Mouse (Mus musculus) cerebellum, postnatal 10 days (tissue): ENCODE results near the gene Pld5.
"Not testable (repeated sequence)": the region's sequence is repeated elsewhere in the genome, so short reads cannot be mapped to it uniquely, and the experiment has no call there.

Experiments used
- DNase-seq, 2 experiments: peaks; one replicate each; pipeline ENCODE4 v3.0.0; 2021; ENCODE audit warnings: mixed read lengths in 2 of 2

Gene Pld5

DNA sequence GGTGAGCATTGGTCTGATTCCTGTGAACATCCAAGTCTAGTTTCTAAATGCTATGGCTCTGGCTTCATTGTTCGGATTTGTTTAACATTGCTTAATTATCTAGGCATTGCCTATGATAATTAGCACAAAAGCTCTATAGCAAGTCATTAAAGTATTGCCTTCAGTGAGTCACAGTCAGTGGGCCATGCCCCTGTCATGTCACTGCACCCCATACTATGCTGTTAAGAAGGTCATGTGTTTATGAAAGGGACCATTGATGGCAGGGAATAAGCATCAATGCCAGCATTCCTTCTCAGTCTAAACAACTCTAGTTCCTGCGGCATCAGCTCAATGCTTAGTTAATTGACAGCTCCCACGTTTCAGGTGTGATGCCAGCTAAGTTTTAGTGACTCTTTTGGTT, 239.1 kb downstream of the Pld5 start:
- no peak for DNase-seq

DNA sequence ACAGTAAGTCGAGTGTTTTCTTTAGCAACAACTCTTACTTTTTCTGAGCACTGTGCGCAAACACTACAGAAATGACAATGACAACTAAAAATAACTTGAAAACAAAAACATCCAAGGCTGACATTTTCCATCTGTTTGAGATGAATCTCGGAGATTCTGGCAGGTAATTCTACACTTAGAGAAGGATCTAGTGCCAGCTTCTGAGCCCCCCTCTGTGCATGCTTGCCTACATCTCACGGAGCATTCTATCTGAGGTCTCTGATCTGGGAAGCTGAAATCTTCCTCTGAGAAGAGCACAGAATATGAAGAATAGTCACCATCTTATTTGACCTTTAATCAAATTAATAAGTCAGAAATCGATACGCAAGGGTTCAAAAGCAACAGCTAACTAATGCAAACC, 240.4 kb downstream of the Pld5 start:
- peak; percentile 47 to 48 for DNase-seq

DNA sequence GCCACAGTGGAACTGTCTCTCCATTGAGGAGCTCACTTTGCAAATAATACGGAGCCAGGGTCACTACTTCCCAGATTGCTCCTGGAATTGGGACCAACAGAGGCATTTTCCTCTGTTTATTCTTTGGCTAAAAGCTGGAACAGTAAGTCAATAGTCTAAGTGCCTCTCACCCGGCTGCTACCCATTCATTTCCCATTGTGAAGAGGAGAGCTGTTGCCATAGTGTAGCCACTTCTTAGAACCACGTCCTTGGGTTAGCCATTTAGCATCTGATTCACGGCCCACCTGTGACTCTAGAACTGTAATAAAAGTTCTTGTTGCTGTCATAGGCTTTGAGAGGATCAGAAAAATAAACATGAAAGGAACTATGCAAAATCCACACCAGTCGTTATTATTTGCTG, 241.4 kb downstream of the Pld5 start:
- DNase-seq, result no peak

DNA sequence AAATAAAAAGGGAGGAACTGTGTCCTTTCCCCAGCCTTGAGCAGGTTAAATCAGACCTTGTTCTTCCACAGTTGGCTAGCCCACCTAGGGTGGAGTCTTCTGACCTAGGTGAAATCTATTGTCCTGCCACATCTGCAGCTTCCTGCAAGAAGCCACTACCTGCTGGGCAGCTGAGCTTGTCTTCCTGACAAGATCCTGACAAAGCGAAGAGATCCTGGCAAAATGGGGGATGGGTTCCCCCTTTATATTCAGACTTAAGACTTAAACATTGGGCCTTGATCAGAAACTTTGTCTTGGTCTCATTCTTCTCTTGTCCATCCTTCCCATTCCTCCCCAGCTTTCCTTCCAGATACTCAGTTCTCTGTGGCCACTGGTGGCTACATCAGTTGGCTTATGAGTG, 246.0 kb downstream of the Pld5 start:
- no peak for DNase-seq

DNA sequence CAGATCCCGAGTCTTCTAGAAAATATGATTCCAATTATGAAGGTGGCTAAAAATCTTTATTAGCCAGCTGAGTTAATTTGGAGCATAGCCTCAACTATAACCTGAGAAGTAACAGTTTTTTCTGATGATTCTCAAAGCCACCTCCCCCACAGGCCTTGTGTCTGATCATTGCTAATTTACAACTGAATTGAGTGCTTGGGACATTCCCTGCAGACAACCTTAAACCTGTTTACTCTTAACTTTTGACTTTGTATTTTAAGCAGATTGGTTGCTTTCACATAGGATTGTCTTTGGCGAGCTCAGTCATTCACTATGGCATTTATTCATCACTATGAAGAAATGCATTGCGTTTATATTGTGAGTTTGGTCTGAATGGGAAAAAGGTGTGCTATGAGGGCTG, 246.7 kb downstream of the Pld5 start:
- DNase-seq, result no peak

DNA sequence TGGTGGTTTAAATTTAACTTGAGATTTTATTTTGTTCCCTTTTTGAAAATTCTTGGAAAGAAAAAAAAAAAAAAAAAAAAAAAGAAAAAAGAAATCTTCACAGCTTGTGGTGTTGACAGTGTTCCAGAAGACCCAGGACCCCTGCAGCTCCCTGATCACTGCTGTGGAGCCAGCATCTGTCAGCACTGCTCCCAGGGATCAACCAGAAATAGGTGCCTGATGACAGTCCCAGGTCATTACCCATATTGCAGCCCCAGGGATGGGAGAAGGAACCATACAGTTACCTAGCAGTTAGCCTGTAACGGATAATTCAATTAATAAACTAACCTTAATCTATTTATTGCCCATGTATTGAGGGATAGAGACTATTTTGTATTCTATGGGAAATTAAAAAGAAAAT, 250.6 kb downstream of the Pld5 start:
- DNase-seq, result peak; percentile 78 to 83

DNA sequence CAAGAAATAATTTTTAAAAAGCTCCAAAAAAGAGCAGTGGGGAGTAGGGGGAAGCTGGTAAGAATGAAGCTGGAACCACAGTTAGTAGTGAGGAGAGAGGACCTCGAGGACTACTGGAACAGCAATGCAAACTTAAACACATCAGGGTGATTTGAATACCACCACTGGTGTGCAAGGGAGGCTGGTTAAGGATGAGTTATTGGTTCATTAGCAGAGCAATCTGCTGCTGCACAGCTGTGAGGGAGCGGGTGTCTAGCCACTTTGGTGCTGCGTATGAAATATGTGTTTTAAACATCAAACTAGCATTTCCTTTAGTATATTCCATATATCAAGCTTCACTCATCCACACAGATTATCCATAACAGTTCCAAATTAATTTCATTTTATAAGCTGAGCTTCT, 256.6 kb downstream of the Pld5 start:
- DNase-seq, result no peak

DNA sequence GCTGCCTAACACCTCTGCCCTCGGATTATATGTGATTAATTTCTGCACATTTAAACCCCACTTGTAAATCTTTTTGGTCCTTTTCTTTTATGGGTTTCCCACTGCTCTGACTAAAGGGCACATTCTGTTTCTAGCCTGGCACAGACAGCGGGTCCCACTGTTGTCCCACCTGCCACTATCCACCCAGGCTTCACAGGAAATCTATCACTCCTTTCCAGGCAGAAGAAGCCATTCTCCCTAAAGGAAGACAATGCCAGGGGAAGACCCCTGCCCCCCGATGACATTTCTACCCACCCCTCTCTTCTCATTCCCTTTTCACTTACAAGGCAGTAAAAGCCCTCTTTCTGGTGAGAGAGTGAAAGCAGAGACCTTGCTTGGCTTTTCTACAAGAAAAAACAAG, 259.0 kb downstream of the Pld5 start:
- DNase-seq, result peak; percentile 58 to 67

DNA sequence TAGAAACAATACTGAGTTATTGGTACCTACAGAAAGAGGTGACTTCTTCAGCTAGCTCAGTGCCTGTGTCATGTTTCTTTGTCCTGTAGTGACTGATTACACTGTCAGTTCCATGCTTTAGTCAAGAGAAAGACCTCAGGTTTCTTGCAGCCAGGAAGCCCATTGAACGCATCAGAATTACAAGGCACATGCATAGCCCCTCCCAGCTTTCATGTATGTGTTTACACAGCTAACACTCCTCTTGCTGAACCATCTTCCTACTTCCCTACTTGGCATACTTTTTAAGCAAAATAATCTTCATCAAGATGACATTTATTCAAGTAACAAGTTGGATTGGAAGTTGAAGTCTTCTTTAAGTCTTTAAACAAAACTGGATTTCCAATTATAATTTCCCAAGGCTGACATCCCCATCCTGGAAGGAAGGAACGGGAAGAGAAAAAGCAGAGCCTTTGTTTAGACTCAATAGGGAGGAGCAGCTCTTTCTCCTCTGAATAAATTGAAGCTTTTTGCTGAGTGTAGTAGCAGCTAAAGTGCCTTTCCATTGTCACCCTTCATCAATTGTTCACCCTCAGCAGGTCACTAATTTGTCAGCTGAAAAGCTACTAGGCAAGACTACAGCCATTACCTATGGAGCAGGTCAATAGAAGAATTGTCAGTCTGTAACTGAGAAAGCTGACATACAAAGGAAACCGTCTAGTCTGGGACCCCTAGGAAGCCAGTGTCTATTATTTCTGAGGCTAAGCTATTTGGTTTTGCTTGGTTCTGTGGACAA, 261.4 kb downstream of the Pld5 start:
- DNase-seq, result no peak

DNA sequence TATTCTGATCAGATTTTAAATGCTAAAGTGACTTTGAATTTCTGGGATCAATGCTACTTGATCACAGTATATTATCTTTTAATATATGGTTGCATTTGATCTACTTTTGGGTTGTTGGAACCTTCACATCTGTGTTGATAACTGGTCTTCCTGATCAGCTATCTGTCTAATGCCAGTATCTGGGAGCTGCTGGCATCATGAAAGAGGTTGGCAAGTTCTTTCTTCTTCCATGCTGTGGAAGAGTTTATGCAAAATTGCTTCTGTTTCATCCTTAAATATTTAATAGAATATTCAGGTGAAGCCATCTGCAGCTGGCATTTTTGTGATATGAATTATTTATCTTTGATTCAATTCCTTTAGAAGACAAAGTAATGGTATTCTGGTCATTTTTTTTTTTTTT, 263.6 kb downstream of the Pld5 start:
- peak; percentile 40 to 46 for DNase-seq

DNA sequence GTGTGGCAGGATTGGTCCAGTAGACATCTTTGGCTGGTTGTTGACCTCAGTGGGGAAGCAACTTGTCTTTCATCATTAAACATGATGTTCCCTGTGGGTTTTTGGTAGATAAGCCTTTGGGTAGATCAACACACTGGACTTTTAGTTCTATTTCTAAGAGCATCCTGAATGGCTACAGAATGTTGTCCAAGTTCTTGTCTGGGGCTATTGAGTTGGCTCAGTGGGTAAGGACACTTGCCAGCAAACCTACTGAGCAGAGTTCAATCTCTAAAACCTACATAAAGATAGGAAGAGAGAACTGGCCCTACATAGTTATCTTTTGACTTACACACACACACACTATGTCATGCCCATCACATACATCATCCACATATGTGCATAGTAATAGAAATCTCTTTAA, 264.0 kb downstream of the Pld5 start:
- DNase-seq, result peak; percentile 63 to 76

DNA sequence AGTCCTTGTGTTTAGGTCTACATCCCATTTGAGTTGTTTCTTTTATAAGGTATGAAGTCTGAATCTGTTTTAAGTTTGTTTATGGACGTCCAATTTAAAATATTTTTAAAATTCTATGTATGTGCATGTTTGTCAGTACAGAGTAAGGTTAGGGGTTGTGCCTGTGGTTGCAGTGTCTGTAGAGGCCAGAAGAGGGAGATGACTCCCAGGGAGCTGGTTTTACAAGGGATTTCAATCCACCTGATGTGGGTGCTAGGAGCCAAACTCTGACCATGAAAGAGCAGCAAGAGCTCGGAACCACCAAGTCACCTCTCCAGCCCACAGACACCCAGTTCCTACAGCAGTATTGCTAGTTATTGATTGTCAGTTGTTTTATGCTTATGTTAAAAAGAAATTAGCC, 266.7 kb downstream of the Pld5 start:
- DNase-seq, result no peak

DNA sequence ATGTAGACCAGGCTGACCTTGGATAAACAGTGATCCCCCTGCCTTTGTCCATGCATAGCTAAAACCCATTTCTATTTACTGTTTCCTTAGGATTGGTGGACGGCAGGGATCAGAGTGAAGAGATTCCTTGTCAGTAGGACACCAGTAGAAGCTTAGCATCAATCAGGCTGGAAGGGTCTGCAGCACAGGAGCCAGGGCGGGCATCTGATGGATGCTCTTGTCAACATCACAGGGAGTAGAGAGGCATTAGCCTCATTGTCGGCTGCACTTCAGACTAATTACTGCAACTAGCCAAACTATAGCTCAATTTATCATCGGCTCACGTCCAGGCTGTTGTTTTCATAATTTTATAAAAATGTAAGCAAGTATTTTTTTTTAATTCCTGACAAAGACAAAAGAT, 274.5 kb downstream of the Pld5 start:
- DNase-seq, result no peak

DNA sequence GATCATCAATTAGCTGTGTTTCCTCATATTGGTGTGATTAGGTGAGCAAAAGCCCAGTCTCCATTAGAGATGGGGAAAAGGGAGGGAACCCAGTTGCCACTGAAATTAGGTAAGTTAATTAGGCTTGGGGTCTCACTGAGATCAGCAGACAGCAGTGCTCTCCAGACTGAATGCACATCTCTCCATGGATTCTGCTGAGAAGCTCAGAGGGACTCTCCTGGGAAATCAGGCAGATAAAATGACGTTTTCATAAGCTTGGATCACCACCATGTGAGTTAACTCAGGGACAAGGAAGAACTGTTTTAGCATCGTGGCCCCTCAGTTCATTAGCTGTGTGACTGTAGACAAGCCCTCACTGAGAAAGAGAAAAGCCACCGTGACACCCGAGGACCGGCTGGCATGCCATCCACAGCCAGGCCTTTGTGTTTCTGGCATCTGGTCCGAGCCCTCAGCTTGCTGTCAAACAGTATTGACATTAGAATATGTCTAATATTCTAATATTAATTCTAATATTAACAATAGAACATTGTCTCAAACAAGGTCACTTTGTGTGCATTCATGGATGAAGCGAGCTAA, 277.9 kb downstream of the Pld5 start:
- peak; percentile 28 to 36 for DNase-seq

DNA sequence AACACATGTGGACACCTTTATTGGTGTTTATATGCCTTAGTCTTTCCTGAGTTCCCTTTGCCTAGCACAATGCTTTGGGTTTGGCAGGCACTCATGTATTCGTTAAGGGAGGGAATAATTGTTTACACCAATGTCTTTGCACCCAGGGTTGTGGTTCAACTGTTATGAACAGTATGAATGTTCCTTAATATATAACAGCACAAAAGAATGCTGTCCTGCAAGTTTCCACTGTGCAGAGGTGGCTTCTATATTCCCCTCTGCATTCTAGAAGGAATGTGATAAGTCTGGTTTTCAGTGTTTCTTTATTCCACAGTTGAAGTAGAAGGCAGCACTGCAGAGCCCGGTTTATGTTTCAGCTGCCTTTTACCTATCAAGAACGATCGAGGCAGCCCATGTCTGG, 286.2 kb downstream of the Pld5 start:
- DNase-seq, result no peak

DNA sequence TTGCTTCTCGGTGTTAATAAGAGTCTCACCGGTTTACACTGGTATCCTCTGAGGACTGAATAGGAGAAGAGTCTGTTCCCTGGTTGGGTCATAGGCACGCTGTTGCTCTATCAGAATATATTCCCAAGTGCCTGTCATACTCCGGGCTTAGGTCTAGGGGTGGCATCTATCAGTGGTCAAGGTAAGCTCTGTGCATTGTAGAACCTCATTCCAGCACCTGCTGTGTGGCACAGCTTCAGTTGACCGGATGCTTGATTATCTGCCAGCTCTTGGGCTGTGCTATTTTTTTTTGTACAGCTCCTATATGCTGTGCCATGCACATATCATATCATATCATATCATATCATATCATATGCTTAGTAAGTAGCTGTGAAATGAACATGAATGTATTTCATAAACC, 286.7 kb downstream of the Pld5 start:
- DNase-seq, result peak in 1 of 2 experiments; percentile 33

DNA sequence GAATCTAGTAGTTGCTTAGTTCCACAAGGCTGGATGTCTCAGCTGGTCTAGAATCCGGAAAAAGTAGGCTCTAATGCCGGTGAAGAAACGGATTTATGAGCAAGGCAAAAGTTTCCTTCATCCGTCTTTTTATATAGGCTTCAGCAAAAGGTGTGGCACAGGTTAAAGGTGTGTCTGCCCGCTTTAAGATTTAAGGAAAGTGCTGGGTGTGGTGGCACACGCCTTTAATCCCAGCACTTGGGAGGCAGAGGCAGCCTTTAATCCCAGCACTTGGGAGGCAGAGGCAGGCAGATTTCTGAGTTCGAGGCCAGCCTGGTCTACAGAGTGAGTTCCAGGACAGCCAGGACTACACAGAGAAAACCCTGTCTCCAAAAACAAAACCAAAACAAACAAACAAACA, 296.1 kb downstream of the Pld5 start, which contains the start of gene Rbm8a2:
TSS of gene Rbm8a2 (minus strand) at position 101 of the 400 bp plus-strand sequence.
- DNase-seq, result not testable (repeated sequence)

DNA sequence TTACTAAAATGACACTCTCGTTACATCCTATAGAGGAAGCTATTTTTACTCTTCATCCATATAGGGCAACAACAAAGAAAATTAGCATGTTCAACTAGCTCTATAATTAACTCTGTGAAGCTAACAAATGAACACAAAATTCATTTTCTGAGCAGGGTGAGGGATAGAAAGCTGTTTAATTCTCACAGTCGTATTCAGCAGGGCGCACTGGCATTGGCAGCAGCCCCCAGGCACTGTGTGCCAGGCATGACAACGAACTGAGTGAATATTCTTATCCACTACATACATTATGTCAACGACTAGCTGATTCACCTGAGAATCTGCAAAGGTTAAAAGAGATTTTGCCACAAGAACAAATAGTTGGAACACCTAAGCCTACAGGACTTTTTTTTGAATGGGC, 304.4 kb downstream of the Pld5 start:
- peak; percentile 57 to 75 for DNase-seq

DNA sequence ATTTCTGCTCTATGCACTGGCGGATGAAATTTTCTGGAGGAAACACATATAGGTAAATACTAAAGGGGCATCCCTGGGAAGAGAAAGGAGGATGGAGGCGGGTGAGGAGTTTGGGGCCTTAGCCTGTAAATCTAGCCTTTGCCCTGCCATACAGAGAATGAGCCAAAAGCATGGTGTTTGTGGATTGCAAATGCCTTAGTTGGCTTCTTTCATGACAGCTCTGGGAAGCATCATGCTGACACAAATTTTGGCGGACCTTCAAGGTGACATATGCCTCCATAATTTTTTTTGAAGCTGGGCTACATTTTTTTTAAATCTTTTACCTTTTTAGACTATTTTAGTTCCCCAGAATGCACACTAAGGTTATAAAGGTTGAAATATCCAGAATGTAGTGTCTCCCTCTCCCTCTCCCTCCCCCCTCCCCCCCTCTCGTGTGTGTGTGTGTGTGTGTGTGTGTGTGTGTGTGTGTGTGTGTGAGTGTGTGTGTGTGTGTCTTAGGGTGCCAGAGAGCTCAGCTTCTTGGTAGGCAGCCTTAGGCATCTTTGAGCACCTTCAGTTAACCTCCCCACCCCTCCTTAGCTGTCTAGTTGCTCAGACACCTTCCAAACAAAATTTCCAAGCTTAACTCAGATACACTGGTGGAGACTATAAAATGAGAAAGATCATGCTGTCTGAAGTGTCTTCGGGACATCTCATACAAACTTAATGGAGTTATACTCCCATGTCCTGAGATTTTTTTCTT, 307.9 kb downstream of the Pld5 start:
- peak; percentile 81 to 85 for DNase-seq

DNA sequence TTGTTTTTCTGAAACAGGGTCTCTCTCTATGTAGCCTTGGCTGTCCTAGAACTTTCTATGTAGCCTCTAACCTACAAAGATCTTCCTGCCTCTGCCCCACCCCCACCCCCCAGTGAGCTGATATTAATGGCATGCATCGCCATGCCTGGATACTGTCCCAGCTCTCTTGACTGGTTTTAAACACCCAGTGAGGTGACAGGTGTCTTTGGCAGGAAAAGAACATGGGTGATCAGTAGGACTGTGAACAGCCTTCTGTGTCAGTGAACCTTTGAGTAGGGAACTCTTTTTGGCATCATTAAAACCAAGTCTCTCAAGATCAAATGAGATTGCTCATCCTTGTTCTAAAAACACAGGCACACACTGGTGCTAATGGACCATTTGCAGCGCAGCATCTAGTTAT, 313.3 kb downstream of the Pld5 start:
- DNase-seq, result peak in 1 of 2 experiments; percentile 23

DNA sequence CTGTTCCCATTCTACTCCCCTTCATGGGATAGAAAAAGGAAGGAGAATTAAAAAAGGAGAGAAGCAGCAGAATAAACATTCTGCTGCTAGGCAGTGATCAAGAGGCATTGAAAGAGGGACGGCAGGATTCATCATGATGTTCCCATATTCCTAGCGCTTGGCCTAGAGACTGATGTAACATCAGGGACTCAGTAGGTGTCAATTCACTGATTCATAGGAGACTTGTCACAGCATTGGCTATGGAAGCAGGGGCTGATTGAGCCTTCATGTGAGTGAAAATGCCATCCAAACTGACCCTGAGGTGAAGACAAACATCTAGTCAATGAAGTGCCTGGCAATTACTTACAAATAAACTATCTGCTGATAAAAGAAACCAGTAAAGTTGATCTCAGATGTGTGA, 324.3 kb downstream of the Pld5 start:
- DNase-seq, result no peak

DNA sequence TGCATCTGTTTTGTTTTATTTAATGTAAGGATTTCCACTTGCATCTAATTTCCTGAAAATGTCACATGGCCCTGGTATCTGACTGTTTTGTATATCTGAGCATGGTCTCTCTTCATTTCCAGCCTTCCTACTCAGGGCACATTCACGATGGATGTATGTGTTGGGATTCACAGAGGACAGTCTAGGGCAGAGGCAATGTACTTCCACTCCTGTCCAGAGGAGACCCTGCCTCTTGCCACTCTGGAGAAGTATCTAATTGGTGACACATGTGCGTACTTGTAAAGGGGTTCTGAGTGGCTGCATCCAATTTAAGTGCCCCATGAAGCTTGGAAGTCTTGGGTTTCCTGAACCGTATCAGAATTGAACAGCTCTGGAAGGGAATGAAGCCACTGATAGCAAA, 324.7 kb downstream of the Pld5 start:
- no peak for DNase-seq

DNA sequence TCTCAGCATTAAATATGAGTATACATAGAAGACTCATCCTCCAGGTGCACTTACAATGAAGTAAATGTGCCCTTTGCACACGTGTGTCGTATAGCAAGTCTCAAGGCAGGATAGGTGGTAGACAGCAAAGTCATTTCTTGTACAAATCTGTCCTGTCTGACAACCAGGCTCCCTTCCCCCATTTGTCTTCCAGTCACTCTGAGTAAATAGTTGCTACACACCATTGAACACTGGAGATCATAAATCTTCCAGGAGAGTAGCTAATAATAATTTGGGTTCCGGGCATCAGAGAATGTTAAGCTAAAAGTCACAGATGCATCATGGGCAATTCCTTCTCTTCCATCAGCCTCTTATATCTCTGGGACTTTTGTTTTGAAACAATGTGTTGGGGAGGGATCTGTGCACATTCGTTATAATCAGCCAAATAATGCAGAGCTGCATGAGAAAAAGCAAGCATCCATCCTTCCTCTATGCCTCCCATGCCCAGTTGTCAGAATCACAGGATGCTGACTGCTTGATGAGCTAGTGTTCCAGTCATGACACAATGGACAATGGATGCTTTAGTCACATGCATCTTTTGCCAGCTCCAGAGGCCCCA, 328.3 kb downstream of the Pld5 start:
- DNase-seq, result no peak

DNA sequence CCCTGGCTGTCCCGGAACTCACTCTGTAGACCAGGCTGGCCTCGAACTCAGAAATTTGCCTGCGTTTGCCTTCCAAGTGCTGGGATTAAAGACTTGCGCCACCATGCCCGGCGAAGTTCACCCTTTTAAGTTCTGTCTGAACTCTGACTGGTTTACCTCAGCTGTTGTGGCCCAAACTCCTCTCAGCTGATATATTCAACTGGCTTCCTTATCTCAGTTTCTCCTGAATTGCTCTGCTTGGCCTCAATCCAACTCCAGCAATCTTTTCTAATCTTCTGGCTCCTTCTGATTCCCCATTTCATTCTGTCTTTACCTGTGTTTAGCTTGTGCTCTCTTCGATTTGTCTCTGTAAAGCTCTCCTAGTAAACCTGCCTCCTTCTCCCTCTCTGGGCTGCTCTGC, 331.9 kb downstream of the Pld5 start:
- DNase-seq, result no peak
